Mouse (Mus musculus) 3134 (cell line): ENCODE data around the gene Taldo1.
A peak's percentile ranks its signal among the peaks of the same experiment; 100 is the strongest.
"Not testable (repeated sequence)": the region's sequence is repeated elsewhere in the genome, so short reads cannot be mapped to it uniquely, and the experiment has no call there.

Experiments used
- DNase-seq: peaks from one replicate; pipeline ENCODE4 v3.0.0-alpha.2; 2011; ENCODE audit warnings: low spot score; ENCODE audit not compliant: insufficient read length; ENCODE audit errors: extremely low read depth

Gene Taldo1

DNA sequence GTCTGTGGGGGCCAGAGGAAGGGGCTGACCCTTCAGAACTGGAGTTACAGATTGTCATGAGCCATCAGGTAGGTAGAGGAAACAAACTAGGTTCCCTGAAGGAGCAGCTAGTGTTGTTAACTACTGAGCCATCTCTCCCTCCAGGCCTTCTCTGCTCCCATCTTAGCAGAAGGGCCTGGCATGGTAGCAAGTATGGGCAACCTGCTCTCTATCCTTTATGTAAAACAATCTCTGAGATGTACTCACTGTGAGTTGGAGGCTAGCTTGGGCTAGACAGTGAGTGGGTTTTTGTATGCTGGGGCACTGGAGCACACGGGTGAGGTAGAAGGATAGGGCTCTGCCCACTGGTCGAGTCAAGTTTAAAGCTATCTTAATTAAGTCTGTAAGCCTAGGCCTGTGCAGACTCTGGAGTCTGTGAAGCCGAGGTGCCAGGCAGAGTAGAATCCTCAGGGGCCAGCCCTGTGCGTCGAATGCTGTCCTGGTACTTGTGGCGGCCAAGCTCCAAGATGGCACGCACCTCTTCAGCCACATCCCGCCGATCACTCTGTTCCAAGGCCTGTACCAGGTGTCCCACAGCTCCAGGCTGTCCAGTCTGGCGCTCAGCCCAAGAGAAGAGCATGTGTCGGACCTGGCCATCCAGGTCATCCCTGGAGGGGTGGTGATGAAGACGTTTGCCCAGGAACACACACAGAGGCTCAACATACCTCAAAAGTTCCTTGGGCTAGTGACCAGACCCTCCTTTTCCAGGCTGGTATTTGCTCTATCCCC is 46.4 kb downstream of the Taldo1 start:
- DNase-seq = no peak

DNA sequence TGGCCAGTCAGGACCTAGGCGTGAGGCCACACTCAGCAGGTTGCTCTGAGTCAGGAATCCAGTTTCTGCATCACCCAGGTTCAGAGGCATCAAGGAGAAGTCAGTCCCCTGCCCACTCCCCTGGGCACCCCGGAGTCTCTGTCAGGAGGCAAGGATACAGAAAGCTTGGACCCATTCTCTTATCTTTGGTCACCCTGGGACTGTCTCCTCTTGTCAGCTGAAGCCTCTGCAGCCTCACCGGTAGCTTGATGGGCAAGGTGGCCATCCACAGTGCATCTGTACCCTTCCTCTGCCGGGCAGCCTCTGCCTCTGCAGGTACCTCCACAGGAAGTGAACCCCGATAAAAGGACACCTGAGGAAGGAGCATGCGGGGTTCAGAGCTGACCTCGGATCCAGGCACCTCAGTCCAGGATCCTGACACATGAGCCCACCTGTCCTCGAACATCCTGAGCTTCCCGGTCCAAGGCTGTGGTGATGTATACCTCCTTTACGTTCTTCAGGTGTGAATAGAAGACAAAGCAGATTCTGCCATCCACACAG is 47.2 kb downstream of the Taldo1 start:
- no peak for DNase-seq

DNA sequence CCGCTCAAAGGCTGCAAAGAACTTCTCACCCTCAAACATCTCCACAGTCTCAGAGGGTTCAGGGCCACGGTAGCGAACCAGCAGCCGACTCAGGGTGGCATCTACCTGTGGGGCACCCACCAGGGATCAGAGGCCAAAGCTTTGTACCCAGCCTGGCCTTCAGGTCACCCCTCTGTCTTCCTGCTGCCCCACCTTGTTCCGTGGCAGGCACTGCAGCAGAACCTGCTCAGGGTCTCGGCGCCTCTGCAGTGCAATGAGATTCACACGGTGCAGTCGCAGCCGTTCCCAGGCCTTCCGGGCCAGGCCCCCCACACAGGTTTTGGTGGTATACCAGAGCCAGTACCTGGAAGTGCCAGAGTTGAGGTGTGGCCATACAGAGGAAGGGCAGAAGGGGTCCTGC is 47.8 kb downstream of the Taldo1 start:
- no peak for DNase-seq

DNA sequence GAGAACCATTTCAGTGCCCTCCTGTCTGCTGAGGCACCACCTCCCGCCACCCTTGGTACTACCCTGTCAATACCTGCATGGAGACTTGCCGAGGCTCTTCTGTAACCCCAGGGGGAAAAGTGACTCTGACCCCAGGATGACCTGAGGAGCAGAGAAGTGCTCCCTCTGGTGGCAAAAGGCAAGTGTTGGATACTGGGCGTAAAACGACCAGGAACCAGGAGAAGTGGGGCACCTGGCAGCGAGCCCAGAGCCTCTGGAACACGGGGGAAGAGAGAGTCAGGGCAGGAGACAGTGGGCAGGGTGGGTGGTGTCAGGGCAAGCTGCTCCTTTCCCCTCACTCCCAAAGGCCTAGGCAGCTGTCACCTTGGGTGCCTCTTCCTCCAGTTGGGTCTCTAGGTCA is 48.6 kb downstream of the Taldo1 start:
- no peak for DNase-seq

DNA sequence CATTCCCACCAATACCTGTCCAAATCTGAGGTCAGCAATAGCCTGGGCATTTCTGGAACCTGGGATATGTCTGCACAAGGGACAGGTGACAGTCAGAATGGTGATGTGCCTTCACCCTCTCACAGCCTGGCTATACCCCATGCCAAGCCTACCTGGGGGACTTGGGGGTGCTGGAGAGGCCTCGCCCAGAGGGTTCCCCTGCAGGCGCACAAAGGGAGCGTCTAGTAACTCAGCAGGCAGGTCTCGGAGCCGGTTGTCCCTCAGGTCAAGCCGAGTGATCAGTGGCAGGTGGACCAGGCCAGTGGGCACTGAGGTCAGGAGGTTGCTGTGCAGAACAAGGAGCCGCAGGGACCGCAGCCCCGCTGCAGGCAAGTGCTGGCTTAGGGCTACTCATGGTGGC is 49.5 kb downstream of the Taldo1 start:
- no peak for DNase-seq

DNA sequence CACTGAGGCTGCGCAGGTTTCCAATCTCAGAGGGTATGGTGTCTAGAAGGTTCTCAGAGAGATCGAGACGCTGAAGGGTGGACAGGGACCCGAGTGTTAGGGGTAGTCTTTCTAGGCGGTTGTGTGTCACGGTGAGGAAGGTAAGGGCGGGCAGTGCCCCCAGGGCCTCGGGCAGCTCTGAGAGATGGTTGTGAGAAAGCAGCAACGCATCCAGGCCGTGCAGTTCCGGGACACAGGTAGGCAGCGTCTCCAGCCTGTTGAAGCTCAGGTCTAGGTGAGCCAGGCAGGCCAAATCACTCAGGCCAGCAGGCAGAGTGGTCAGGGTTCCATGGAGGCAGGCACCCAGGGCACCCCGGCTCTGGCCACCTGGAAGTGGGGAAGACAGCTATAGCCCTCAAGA is 50.2 kb downstream of the Taldo1 start:
- no peak for DNase-seq

DNA sequence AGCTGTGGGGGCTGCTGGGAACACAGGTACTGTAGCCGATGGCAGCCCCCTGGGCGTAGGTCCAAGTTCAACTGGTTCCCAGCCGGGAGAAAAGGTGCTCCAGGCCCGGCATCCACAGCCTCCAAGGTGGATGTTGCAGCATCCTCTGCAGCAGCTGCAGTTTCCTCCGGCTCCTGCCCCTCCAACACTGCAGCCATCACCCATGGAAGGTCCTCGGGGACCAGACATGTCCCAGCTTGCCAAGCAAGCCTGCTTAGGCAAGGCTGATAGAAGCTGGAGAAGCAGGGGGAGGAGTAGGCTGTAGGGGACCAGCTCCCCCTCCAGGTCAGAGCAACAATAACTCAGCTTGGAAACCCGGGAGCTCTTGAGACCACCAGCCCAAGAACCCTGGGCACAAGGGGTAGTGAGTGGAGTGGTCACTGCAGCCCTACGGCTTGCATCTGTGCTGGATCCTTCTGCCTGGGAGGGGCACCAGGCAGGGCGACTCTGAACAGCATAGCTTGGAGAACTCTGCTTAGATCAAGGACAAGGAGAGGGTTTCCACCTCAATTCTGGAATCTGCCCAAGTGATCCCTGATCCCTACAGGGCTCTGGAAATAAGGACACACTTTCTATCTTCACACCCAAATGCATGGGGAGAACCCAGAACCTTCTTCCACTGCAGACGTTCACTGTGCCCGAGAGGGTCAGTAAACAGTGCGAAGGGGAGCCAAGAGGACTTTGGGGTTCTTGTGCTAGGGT is 51.3 kb downstream of the Taldo1 start:
- peak; percentile 73 for DNase-seq

DNA sequence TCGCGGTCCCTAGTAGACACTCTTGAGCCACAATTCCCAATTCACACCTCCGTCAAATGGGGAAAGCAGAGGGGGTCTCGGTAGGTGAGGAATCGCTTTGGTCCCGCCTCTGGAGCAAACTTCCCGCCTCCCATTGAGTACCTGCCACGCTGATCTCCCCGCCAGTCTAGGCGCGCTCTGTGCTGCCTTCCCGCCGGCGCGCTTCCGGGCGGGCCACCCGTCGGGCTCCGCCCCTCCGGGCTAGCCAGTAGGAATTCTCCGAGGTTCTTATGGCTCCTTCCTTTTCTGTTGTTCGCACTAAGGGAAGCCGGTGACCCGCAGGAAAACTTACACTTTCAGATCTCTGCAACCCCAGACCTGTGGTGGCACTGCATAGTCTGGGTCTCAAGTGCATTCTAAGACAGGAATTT is 51.8 kb downstream of the Taldo1 start, which contains the start of gene Pidd1:
Gene Pidd1, minus strand, starts transcription at position 198 of the 410 bp plus-strand sequence.
- DNase-seq = peak; percentile 91

DNA sequence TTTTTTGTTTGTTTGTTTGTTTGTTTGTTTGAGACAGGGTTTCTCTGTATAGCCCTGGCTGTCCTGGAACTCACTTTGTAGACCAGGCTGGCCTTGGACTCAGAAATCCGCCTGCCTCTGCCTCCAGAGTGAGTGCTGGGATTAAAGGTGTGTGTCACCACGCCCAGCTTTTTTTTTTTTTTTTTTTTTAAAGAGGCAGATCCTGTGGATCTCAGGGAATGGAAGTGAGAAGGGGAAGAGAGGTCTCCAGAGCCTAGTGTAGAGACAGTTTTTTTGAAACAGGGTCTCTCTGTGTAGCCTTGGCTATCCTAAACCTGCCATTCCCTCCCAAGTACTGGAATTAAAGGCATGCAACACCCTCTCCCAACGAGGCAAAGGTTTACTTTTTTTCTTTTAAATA is 54.4 kb downstream of the Taldo1 start:
- DNase-seq = not testable (repeated sequence)

DNA sequence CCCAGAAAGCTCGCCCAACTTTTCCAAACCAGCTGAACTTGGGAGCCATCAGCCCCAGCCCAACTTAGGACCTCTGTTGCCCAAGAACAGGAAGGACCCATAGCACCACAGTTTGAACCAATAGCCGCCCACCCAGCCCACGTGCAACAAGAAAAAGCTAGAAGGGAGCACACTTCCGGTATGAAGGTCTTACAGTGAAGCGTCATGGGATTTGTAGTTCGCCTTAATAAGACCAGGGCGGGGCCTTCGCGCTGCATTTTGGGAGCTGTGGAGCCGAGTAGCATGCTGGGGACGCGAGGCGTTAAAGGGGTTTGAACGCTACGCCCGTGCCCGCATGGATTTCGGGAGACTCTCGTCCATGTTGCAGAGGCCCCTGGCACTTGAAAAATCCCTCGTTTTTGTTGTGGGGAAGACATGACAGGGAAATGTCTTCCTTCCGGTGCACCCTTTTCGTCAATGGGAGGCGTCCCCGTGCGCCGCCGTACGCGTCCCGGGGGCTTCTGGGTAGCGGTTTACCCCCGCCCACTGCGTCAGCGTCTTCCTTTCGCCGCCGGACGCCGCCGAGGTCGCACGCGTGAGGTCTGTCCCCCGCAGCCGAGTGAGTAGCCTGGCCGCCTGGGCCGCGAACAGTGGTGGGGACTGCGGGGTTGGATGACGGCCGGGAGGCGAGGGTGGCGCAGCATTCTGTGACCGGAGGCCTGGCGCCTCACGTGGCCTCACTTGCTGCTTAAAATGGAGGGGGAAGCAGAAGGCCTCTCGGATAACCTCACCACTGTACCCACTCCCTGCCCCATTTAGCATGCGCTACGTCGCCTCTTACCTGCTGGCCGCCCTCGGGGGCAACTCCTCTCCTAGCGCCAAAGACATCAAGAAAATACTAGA is 55.4 kb downstream of the Taldo1 start, which contains the start of gene Rplp2:
Gene Rplp2, plus strand, starts transcription at position 261 of the 882 bp plus-strand sequence.
- peak; percentile 98 for DNase-seq

DNA sequence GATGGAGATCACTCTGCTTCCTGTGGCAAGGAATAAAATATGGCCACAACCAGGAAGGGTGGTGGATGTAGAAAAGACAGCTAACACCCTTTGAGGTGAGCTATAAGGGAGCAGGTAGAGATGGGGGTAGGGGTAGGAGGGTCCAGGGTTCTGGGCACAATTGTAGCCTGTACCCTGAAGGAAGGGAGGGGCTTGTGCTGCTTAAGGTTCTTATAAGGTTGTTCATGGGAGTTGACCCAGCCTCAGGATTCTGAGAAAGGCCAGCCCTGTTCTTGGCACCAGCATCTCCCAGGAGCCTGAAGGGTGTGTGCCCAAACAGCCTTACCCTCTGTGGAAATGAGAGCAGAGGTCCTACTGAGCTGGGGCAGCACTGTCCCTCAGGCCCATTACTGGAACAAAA is 59.9 kb downstream of the Taldo1 start:
- DNase-seq = no peak
